Mouse (Mus musculus): ENCODE data around the gene Trpv4.

DNA sequence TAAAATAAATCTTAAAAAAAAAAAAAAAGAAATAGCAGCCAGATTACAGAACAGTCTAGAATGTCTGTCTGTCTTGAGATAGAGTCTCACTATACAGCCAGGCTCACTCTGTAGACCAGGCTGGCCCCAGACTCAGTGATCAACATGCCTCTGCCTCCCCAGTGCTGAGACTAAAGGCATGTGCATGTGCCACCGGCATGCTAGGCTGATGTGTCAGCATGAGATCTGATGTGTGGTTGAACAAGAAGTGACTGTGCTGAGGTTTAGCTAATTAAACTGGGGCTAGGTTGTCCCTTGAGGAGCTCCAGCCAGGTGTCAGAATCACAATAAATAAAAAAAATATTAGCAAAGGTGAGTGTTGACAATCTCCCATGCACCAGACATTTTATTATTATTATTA, 8.4 kb upstream of the Trpv4 start:
- TF ChIP-seq CTCF (IDR thresholded peaks at IDR 0.05; ENCODE audit: borderline replicate concordance, extremely low read depth, insufficient read depth, insufficient read length) (no peak), POLR2A (IDR thresholded peaks at IDR 0.05; ENCODE audit: borderline replicate concordance, extremely low read depth, insufficient read depth, insufficient read length, poor library complexity, severe bottlenecking) (no peak)
